Mouse (Mus musculus): Measurements from ENCODE around the gene Kdm6a. TPM values are rescaled to one million over a fixed set of nuclear protein-coding genes. Genes with fewer than 3 reads are reported as not detected.

Kdm6a gene
- total RNA-seq, 2 experiments from 2014 or later = 30.2 to 40.1 TPM

Other genes starting within 250 kb of the Kdm6a start
- gene Dusp21, start 16.7 kb upstream of the Kdm6a start, total RNA-seq (2014; fragmentation: Nextera tagmentation) = not detected in 2 replicates
- gene Dusp21, start 16.7 kb upstream of the Kdm6a start, total RNA-seq (2017) = not detected in 2 replicates

Measured in granulocyte monocyte progenitor cell, adult 5-6 weeks (primary cell).